Mouse (Mus musculus) lung, postnatal 0 days (tissue): ENCODE measurements at regions not wholly inside any gene's neighbourhood (a gene's known extent, or its start where the extent isn't known, plus 50 kb on each side); places are given as distances from the start of the nearest gene placed in this dataset.

Source experiments
- CTCF ChIP-seq: IDR thresholded peaks from 2 replicates; pipeline ENCODE4 v1.5.1; 2016; ENCODE audit warnings: antibody characterized with exemption, mild to moderate bottlenecking
- EP300 ChIP-seq: IDR thresholded peaks from 2 replicates; pipeline ENCODE4 v1.6.1; 2016; ENCODE audit warnings: antibody characterized with exemption, mild to moderate bottlenecking, control low read depth

DNA sequence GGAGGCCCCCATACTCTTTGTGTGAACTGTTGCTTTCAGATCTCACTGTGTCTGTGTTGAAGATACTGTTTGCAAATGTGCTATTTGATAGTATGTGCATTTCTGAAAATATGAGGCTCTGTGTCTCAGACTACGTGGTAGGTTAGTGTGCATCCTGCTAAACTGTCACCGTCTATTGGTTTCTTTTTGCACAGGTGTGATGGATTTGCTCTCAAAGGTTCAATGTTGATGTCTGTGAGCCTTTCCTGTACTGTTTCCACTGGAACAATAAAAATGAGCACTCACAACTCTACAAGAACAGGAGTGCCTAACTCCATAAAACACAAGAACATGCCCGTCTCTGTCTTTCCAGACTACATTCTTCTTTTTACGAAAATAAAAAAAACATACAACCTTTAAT is 518.2 kb upstream of the Ptger4 start:
- TF ChIP-seq CTCF (no peak), EP300 (no peak)
